Mouse (Mus musculus) E14TG2a.4 (cell line): ENCODE measurements around the gene Uhrf1bp1.

ENCODE experiments used
- CTCF ChIP-seq: conservative IDR thresholded peaks from 2 replicates; pipeline ENCODE4 v1.5.1; 2014; ENCODE audit warnings: low read length
- NANOG ChIP-seq: IDR thresholded peaks from 2 replicates; pipeline ENCODE4 v1.6.1; 2014; ENCODE audit warnings: borderline replicate concordance, low read length, mixed read lengths

GRCm38 (mm10) chr17:27931826-27932225 is 75.6 kb downstream of the Uhrf1bp1 start:
- no peak for TF ChIP-seq CTCF
- no peak for TF ChIP-seq NANOG
